Comparison of ENCODE assay signal across 16 mouse cellular contexts in genomic region chr8:64438489-64438888, GRCm38 (mm10).
"Had no signal": no experiment of that assay in that cellular context is flagged by ENCODE, and none has a peak within 500 bp of the region (broad histone marks: within the 10 kb centered on the region; RNA-seq: fewer than 3 reads in every experiment).

No protein-coding gene starts in this region.

- DNase-seq: kidney, adult 9 months; kidney, postnatal 36 days; lung, embryonic 14.5 days; lung, postnatal 10 days; lung, postnatal 4 days; midbrain, embryonic 14.5 days; right cerebral cortex, adult 18-20 months; right cerebral cortex, postnatal 25 days; thymus, postnatal 4 days had no signal

- H3K4me1 ChIP-seq: liver, embryonic 12.5 days; midbrain, embryonic 10.5 days had no signal

- ATAC-seq: liver, embryonic 12.5 days had no signal

- H3K9me3 ChIP-seq: limb, embryonic 13.5 days; liver, embryonic 12.5 days; midbrain, embryonic 10.5 days; neural tube, embryonic 13.5 days had no signal

- H3K4me3 ChIP-seq: layer of hippocampus, adult 2 months; limb, embryonic 13.5 days; liver, embryonic 12.5 days; midbrain, embryonic 10.5 days; neural tube, embryonic 13.5 days had no signal

- H3K27me3 ChIP-seq: limb, embryonic 13.5 days; liver, embryonic 12.5 days; neural tube, embryonic 13.5 days had no signal

- H3K9ac ChIP-seq: limb, embryonic 13.5 days; liver, embryonic 12.5 days; lung, embryonic 14.5 days; neural tube, embryonic 13.5 days had no signal

- H3K27ac ChIP-seq: kidney, postnatal 0 days; layer of hippocampus, adult 2 months; limb, embryonic 13.5 days; liver, embryonic 12.5 days; midbrain, embryonic 10.5 days; neural tube, embryonic 13.5 days; stomach, postnatal 0 days had no signal

- H3K4me2 ChIP-seq: limb, embryonic 13.5 days; liver, embryonic 12.5 days; lung, embryonic 14.5 days; neural tube, embryonic 13.5 days had no signal

- H3K36me3 ChIP-seq: limb, embryonic 13.5 days; liver, embryonic 12.5 days; midbrain, embryonic 10.5 days; neural tube, embryonic 13.5 days had no signal
